Mouse (Mus musculus) CH12.LX (cell line): Measurements from ENCODE around the gene Cyp2d22.

ENCODE experiments used
- CHD2 ChIP-seq: IDR thresholded peaks from 2 replicates; pipeline ENCODE4 v1.6.1; 2011; ENCODE audit warnings: low read length, improper control_type of control experiment
- CTCF ChIP-seq, 2 experiments: IDR thresholded peaks in 1 of 2; conservative IDR thresholded peaks in 1 of 2; 2 replicates each; pipeline ENCODE4 v1.5.1; 2011 to 2012; ENCODE audit warnings: low read depth in 2 of 2, low read length in 2 of 2, improper control_type of control experiment in 1 of 2, inconsistent platforms in 1 of 2, mild to moderate bottlenecking in 1 of 2, moderate library complexity in 1 of 2
- E2F4 ChIP-seq: IDR thresholded peaks from 2 replicates; pipeline ENCODE4 v1.6.1; 2011; ENCODE audit warnings: low read depth, low read length, improper control_type of control experiment; ENCODE audit not compliant: insufficient replicate concordance
- EP300 ChIP-seq: IDR thresholded peaks from 2 replicates; pipeline ENCODE4 v1.6.1; 2011; ENCODE audit warnings: low read length, improper control_type of control experiment
- MXI1 ChIP-seq: IDR thresholded peaks from 2 replicates; pipeline ENCODE4 v1.6.1; 2011; ENCODE audit warnings: mild to moderate bottlenecking, low read depth, low read length, improper control_type of control experiment
- POLR2A ChIP-seq: IDR thresholded peaks from 2 replicates; pipeline ENCODE4 v1.6.1; 2011; ENCODE audit warnings: low read depth, mild to moderate bottlenecking, improper control_type of control experiment, low read length
- SIN3A ChIP-seq: IDR thresholded peaks from 2 replicates; pipeline ENCODE4 v1.6.1; 2012; ENCODE audit warnings: low read length, improper control_type of control experiment, inconsistent platforms
- SMC3 ChIP-seq: IDR thresholded peaks from 2 replicates; pipeline ENCODE4 v1.6.1; 2011; ENCODE audit warnings: low read depth, low read length, improper control_type of control experiment
- ZKSCAN1 ChIP-seq: IDR thresholded peaks from 2 replicates; pipeline ENCODE4 v1.6.1; 2012; ENCODE audit warnings: low read depth, inconsistent platforms, low read length, improper control_type of control experiment, borderline replicate concordance
- ZNF384 ChIP-seq: IDR thresholded peaks from 2 replicates; pipeline ENCODE4 v1.6.1; 2012; ENCODE audit warnings: low read depth, low read length, improper control_type of control experiment, inconsistent platforms

- TF ChIP-seq EP300 = no peak
- no peak for TF ChIP-seq ZKSCAN1
- TF ChIP-seq MXI1 = peak; percentile 81
- no peak for TF ChIP-seq ZNF384
- no peak for TF ChIP-seq E2F4
- peak; percentile 48; the same call in 1 of the 2 replicates for TF ChIP-seq SIN3A
- no peak for TF ChIP-seq SMC3
- TF ChIP-seq CHD2 = no peak
- TF ChIP-seq POLR2A = no peak
- TF ChIP-seq CTCF (conservative IDR thresholded peaks at IDR 0.05 in 1 of 2, IDR thresholded peaks at IDR 0.05 in 1 of 2; ENCODE audit: low read depth in 2 of 2, low read length in 2 of 2) = no peak
Measured at GRCm38 (mm10) chr15:82347303-82347676, 32.8 kb downstream of the Cyp2d22 start.
